Mouse (Mus musculus): ENCODE data around the gene Camta2.

Camta2 gene

GRCm38 (mm10) chr11:70687601-70688199 is at the start of gene Camta2:
Camta2 (minus strand) TSS chr11:70688105.
- peak; percentile 55 to 85 for DNase-seq (ENCODE audit: low spot score in 2 of 2)

- no peak for DNase-seq (ENCODE audit: low spot score in 2 of 2)
Observed at GRCm38 (mm10) chr11:70733256-70733655, 45.4 kb upstream of the Camta2 start.

- peak; percentile 44 to 67 for DNase-seq (ENCODE audit: low spot score in 2 of 2)
Observed at GRCm38 (mm10) chr11:70731178-70731577, 43.3 kb upstream of the Camta2 start.

- no peak for DNase-seq (ENCODE audit: low spot score in 2 of 2)
Observed at GRCm38 (mm10) chr11:70730427-70731038, 42.6 kb upstream of the Camta2 start.

- DNase-seq (ENCODE audit: low spot score in 2 of 2): no peak
Observed at GRCm38 (mm10) chr11:70727385-70727784, 39.5 kb upstream of the Camta2 start.

- DNase-seq (ENCODE audit: low spot score in 2 of 2): no peak
Observed at GRCm38 (mm10) chr11:70726585-70726984, 38.7 kb upstream of the Camta2 start.

- no peak for DNase-seq (ENCODE audit: low spot score in 2 of 2)
Observed at GRCm38 (mm10) chr11:70724706-70725105, 36.8 kb upstream of the Camta2 start.

GRCm38 (mm10) chr11:70721072-70721471 is 33.2 kb upstream of the Camta2 start:
- no peak for DNase-seq (ENCODE audit: low spot score in 2 of 2)

GRCm38 (mm10) chr11:70720567-70720966 is 32.7 kb upstream of the Camta2 start:
- DNase-seq (ENCODE audit: low spot score in 2 of 2): no peak

GRCm38 (mm10) chr11:70718481-70718880 is 30.6 kb upstream of the Camta2 start:
- DNase-seq (ENCODE audit: low spot score in 2 of 2): no peak

- DNase-seq (ENCODE audit: low spot score in 2 of 2): no peak
Observed at GRCm38 (mm10) chr11:70715832-70716231, 27.9 kb upstream of the Camta2 start.

GRCm38 (mm10) chr11:70713222-70713621 is 25.3 kb upstream of the Camta2 start:
- DNase-seq (ENCODE audit: low spot score in 2 of 2): no peak

GRCm38 (mm10) chr11:70711026-70711425 is 23.1 kb upstream of the Camta2 start:
- peak; percentile 41 to 45 for DNase-seq (ENCODE audit: low spot score in 2 of 2)

- DNase-seq (ENCODE audit: low spot score in 2 of 2): no peak
Observed at GRCm38 (mm10) chr11:70706127-70706526, 18.2 kb upstream of the Camta2 start.

GRCm38 (mm10) chr11:70702781-70703180 is 14.9 kb upstream of the Camta2 start:
- no peak for DNase-seq (ENCODE audit: low spot score in 2 of 2)

GRCm38 (mm10) chr11:70701984-70702733 is 14.3 kb upstream of the Camta2 start:
- DNase-seq (ENCODE audit: low spot score in 2 of 2): no peak

- no peak for DNase-seq (ENCODE audit: low spot score in 2 of 2)
Observed at GRCm38 (mm10) chr11:70701221-70701955, 13.5 kb upstream of the Camta2 start.

GRCm38 (mm10) chr11:70700613-70701012 is 12.7 kb upstream of the Camta2 start:
- peak in 1 of 2 experiments; percentile 49 for DNase-seq (ENCODE audit: low spot score in 2 of 2)

GRCm38 (mm10) chr11:70699722-70700556 is 12.0 kb upstream of the Camta2 start, which contains the start of the genes Inca1 and Kif1c:
Inca1 (minus strand) TSS chr11:70700155.
Kif1c (plus strand) TSS chr11:70700548.
- peak; percentile 78 to 94 for DNase-seq (ENCODE audit: low spot score in 2 of 2)

GRCm38 (mm10) chr11:70699051-70699450 is 11.1 kb upstream of the Camta2 start:
- no peak for DNase-seq (ENCODE audit: low spot score in 2 of 2)

GRCm38 (mm10) chr11:70697376-70697775 is 9.5 kb upstream of the Camta2 start:
- DNase-seq (ENCODE audit: low spot score in 2 of 2): no peak
